Mouse (Mus musculus) stomach, embryonic 16.5 days (tissue): ENCODE measurements at regions not wholly inside any gene's neighbourhood (a gene's known extent, or its start where the extent isn't known, plus 50 kb on each side); places are given as distances from the start of the nearest gene placed in this dataset.
"Not testable (repeated sequence)": the region's sequence is repeated elsewhere in the genome, so short reads cannot be mapped to it uniquely, and the experiment has no call there.

Source experiments
- ATAC-seq: fragments of 200-750 bp; cut with Nextera tagmentation; 2 replicates; pipeline ENCODE4 v1.8.0; 2017; ENCODE audit warnings: moderate number of reproducible peaks, moderate TSS enrichment; ENCODE audit not compliant: insufficient read depth, low FRiP score
- H3K27ac ChIP-seq: fragments of 300-500 bp; sonication (generic); 2 replicates; pipeline ENCODE4 v1.5.1; 2014; ENCODE audit warnings: low read length
- H3K27me3 ChIP-seq: fragments of 300-500 bp; sonication (generic); 2 replicates; pipeline ENCODE4 v1.6.1; 2014; ENCODE audit warnings: low read length, control low read depth, mixed read lengths; ENCODE audit not compliant: control insufficient read depth, insufficient read depth
- H3K36me3 ChIP-seq: fragments of 300-500 bp; sonication (generic); 2 replicates; pipeline ENCODE4 v1.6.1; 2014; ENCODE audit warnings: low read length; ENCODE audit not compliant: control insufficient read depth, insufficient read depth
- H3K4me1 ChIP-seq: fragments of 300-500 bp; sonication (generic); 2 replicates; pipeline ENCODE4 v1.6.1; 2014; ENCODE audit warnings: low read length, control low read depth, mixed read lengths; ENCODE audit not compliant: control insufficient read depth, insufficient read depth
- H3K4me2 ChIP-seq: fragments of 300-500 bp; sonication (generic); 2 replicates; pipeline ENCODE4 v1.6.1; 2014; ENCODE audit warnings: low read depth, low read length, mixed read lengths
- H3K4me3 ChIP-seq: fragments of 300-500 bp; sonication (generic); replicated peaks from 2 replicates; pipeline ENCODE4 v1.5.1; 2014; ENCODE audit warnings: mild to moderate bottlenecking, low read length
- H3K9ac ChIP-seq: fragments of 300-500 bp; sonication (generic); 2 replicates; pipeline ENCODE4 v1.6.1; 2014; ENCODE audit warnings: low read length
- H3K9me3 ChIP-seq: fragments of 300-500 bp; sonication (generic); replicated peaks from 2 replicates; pipeline ENCODE4 v1.6.1; 2016; ENCODE audit warnings: low read length, control low read depth; ENCODE audit not compliant: control insufficient read depth
- WGBS: fragments of 180-500 bp; shearing (Covaris S2); extraction: QIAGEN DNeasy Blood & Tissue Kit; methylation state at CpG from one replicate; pipeline ENCODE4 v1.1.7; 2014; 5-methylcytosine and 5-hydroxymethylcytosine counted together

GRCm38 (mm10) chr7:73827549-73827948, 87.4 kb downstream of the Fam174b start:
- H3K27ac ChIP-seq: no peak overlapping the region
- no peak overlapping the region for H3K4me2 ChIP-seq
- H3K4me1 ChIP-seq: no peaks in the 10 kb centered on the region
- H3K36me3 ChIP-seq: no peaks in the 10 kb centered on the region
- H3K27me3 ChIP-seq: no peaks in the 10 kb centered on the region
- H3K9ac ChIP-seq: no peak overlapping the region
- 14% methylated on average over 1 of the region's 1 CpGs for WGBS
- ATAC-seq: no peak
- no peak overlapping the region for H3K4me3 ChIP-seq
- H3K9me3 ChIP-seq: no peaks in the 10 kb centered on the region

DNA sequence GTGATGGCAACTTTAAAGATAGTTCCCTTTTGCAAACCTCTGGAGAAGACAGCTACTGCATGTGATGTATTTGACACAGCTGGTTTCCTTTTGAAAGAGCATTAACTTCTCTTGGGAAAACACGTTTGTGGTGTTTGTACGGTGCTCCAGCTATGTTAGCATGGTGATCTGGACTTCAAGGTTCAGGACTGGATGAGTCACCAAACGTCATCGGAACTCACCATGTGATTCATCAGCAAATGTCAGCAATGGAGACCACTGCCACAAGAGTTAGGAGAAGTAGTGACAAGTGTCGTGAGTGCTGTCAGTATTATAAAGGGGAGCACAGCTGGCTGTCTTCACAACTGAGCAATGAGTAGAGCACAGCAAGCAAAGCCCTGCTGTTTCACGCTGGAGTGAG, 90.5 kb downstream of the Fam174b start:
- no peak overlapping the region for H3K4me2 ChIP-seq
- H3K27ac ChIP-seq: no peak overlapping the region
- no peak overlapping the region for H3K4me3 ChIP-seq
- ATAC-seq: no peak
- H3K27me3 ChIP-seq: no peaks in the 10 kb centered on the region
- H3K9ac ChIP-seq: no peak overlapping the region
- 65% methylated on average over 6 of the region's 6 CpGs for WGBS
- H3K9me3 ChIP-seq: no peaks in the 10 kb centered on the region
- no peaks in the 10 kb centered on the region for H3K4me1 ChIP-seq
- no peaks in the 10 kb centered on the region for H3K36me3 ChIP-seq

- WGBS: 86% methylated on average over 3 of the region's 3 CpGs
- H3K27ac ChIP-seq: no peak overlapping the region
- no peaks in the 10 kb centered on the region; the same call in 1 of the 2 replicates for H3K9me3 ChIP-seq
- H3K9ac ChIP-seq: no peak overlapping the region
- no peak overlapping the region for H3K4me2 ChIP-seq
- no peaks in the 10 kb centered on the region for H3K27me3 ChIP-seq
- ATAC-seq: no peak
- no peaks in the 10 kb centered on the region for H3K4me1 ChIP-seq
- no peak overlapping the region for H3K4me3 ChIP-seq
- H3K36me3 ChIP-seq: no peaks in the 10 kb centered on the region
Measured at GRCm38 (mm10) chr7:73840381-73840780, 100.3 kb downstream of the Fam174b start.

DNA sequence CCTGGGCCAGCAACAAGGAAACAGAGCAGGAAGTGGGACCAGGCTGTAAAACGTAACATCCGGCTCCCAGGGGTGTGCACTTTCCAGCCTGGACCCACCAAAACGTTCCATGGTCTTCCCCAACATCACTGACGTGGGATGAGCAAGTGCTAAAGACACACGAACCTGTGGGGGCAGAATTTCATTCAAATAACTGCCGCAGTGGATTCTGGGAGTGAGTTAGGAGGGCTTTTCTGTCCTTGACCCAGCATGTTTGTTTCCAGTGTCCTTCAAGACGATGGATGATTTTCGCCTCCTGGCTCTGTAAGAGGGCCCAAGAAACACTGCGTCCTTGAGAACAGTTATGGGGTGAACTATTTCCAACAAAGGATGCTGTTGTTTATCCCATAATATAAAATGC, 112.1 kb downstream of the Fam174b start:
- Histone ChIP-seq H3K9me3 (no peaks in the 10 kb centered on the region), H3K27ac (no peak overlapping the region), H3K36me3 (no peaks in the 10 kb centered on the region), H3K4me1 (no peaks in the 10 kb centered on the region), H3K9ac (no peak overlapping the region), H3K4me2 (no peak overlapping the region), H3K27me3 (no peaks in the 10 kb centered on the region), H3K4me3 (no peak overlapping the region)
- 68% methylated on average over 9 of the region's 9 CpGs for WGBS
- no peak for ATAC-seq

GRCm38 (mm10) chr7:73853296-73853950, 113.3 kb downstream of the Fam174b start:
- not testable (repeated sequence) for H3K4me2 ChIP-seq, H3K9ac ChIP-seq, H3K4me1 ChIP-seq, ATAC-seq, H3K27me3 ChIP-seq, H3K9me3 ChIP-seq, H3K4me3 ChIP-seq, H3K36me3 ChIP-seq, H3K27ac ChIP-seq
- 71% methylated on average over 3 of the region's 3 CpGs for WGBS

- Histone ChIP-seq H3K9me3 (no peaks in the 10 kb centered on the region), H3K27ac (no peak overlapping the region), H3K4me2 (no peak overlapping the region), H3K27me3 (no peaks in the 10 kb centered on the region), H3K36me3 (no peaks in the 10 kb centered on the region), H3K4me3 (no peak overlapping the region), H3K9ac (no peak overlapping the region), H3K4me1 (no peaks in the 10 kb centered on the region)
- 43% methylated on average over 4 of the region's 4 CpGs for WGBS
- ATAC-seq: no peak; the same call in 1 of the 2 replicates
Measured at GRCm38 (mm10) chr7:73855489-73855888, 115.4 kb downstream of the Fam174b start.

- no peaks in the 10 kb centered on the region for H3K27me3 ChIP-seq
- no peaks in the 10 kb centered on the region for H3K4me1 ChIP-seq
- no peak overlapping the region for H3K4me3 ChIP-seq
- no peak for ATAC-seq
- H3K9me3 ChIP-seq: no peaks in the 10 kb centered on the region
- no peak overlapping the region for H3K27ac ChIP-seq
- WGBS: 79% methylated on average over 6 of the region's 6 CpGs
- H3K9ac ChIP-seq: no peak overlapping the region
- no peak overlapping the region for H3K4me2 ChIP-seq
- no peaks in the 10 kb centered on the region for H3K36me3 ChIP-seq
Measured at GRCm38 (mm10) chr7:73856908-73857307, 116.8 kb downstream of the Fam174b start.

- H3K27me3 ChIP-seq: no peaks in the 10 kb centered on the region
- no peaks in the 10 kb centered on the region for H3K9me3 ChIP-seq
- no peak overlapping the region for H3K4me2 ChIP-seq
- WGBS: 71% methylated on average over 5 of the region's 5 CpGs
- no peak overlapping the region for H3K27ac ChIP-seq
- no peaks in the 10 kb centered on the region for H3K36me3 ChIP-seq
- ATAC-seq: no peak
- H3K4me1 ChIP-seq: no peaks in the 10 kb centered on the region
- no peak overlapping the region for H3K9ac ChIP-seq
- H3K4me3 ChIP-seq: no peak overlapping the region
Measured at GRCm38 (mm10) chr7:73865086-73865485, 125.0 kb downstream of the Fam174b start.

- Histone ChIP-seq H3K4me3 (no peak overlapping the region), H3K9ac (no peak overlapping the region), H3K4me1 (no peaks in the 10 kb centered on the region), H3K4me2 (no peak overlapping the region), H3K9me3 (no peaks in the 10 kb centered on the region), H3K27ac (no peak overlapping the region), H3K27me3 (no peaks in the 10 kb centered on the region), H3K36me3 (no peaks in the 10 kb centered on the region)
- ATAC-seq: no peak
- WGBS: 81% methylated on average over 2 of the region's 2 CpGs
Measured at GRCm38 (mm10) chr7:73872181-73872580, 132.1 kb downstream of the Fam174b start.
